Mouse (Mus musculus) testis, adult 2 months (tissue): Measurements from ENCODE around the gene Tfdp2.

Experiments used
- CTCF ChIP-seq: fragments of 200-500 bp; IDR thresholded peaks from 2 replicates; pipeline ENCODE4 v1.5.1; 2012; ENCODE audit warnings: low read depth, mild to moderate bottlenecking, inconsistent platforms, low read length, moderate library complexity; ENCODE audit not compliant: control insufficient read depth, insufficient read depth, insufficient replicate concordance
- POLR2A ChIP-seq: fragments of 200-500 bp; IDR thresholded peaks from 2 replicates; pipeline ENCODE4 v1.6.1; 2012; ENCODE audit warnings: low read depth, mild to moderate bottlenecking, inconsistent platforms, low read length, moderate library complexity; ENCODE audit not compliant: control insufficient read depth

DNA sequence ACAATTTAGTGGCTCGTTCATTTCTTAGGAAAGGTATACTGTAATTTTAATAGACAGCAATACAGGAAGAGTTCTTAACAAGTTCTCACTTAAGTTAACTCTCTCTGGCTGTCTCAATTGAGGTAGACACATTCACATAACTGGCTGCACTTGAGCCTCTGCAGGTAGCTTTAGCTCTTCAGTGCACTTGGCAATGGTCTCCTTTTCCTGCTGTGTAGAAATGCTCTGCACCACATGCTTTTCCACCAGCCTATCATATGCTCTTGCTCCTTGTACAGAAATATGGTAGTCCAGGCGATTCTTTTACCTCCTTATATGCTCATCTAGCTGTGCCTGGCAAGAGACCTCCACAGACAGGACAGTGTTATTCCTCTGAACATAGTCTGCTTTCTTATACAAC lies 73.7 kb downstream of the Tfdp2 start:
- TF ChIP-seq CTCF (no peak), POLR2A (no peak)
